In the genomic region with DNA sequence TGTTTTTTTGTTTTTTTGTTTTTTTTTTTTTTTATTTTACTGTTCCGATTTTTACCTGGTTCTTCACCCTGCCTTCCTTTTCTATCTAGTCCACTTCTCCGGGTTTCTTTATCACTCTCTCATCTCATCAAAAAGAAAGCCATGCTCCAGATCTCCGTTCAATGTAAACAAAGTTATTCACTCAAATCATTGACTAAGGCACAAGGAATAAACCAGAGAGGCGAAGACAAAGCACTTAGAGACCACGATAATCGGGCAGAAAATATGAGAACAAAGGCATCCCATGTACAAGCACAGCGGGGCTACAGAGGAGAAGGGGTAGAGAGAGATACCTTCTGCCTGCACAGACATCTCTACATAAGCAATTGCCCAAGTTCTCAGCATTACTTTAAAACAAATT, we compare ENCODE assay signal across 8 mouse cellular contexts.
A peak's percentile ranks its signal among the peaks of the same experiment; 100 is the strongest.
DNase-seq lines count a peak whose midpoint lies in the region; ATAC-seq and TF ChIP-seq lines count a peak whose summit lies in the region.

No protein-coding gene starts in this region.

- H3K9me3 ChIP-seq in liver, embryonic 15.5 days (replicated peaks) = no peaks in the 10 kb centered on the region

- peak overlapping the region; percentile 41 for H3K9ac ChIP-seq in heart, adult 2 months (ENCODE audit: low read depth, low read length)
- no peak overlapping the region for H3K9ac ChIP-seq in liver, embryonic 15.5 days

- H3K4me2 ChIP-seq in liver, embryonic 15.5 days = peak overlapping the region; percentile 71; the same call in 1 of the 2 replicates

- no peak for TF ChIP-seq POLR2A in heart, adult 2 months (IDR thresholded peaks at IDR 0.05; ENCODE audit: insufficient read depth, low read depth, low read length)
- TF ChIP-seq POLR2A in testis, adult 2 months (IDR thresholded peaks at IDR 0.05; ENCODE audit: control insufficient read depth, low read depth, low read length) = no peak

- TF ChIP-seq EP300 in heart, adult 2 months (IDR thresholded peaks at IDR 0.05; ENCODE audit: insufficient read depth, low read depth, low read length) = no peak

- no peak for TF ChIP-seq CTCF in heart, adult 2 months (IDR thresholded peaks at IDR 0.05)
- no peak for TF ChIP-seq CTCF in testis, adult 2 months (IDR thresholded peaks at IDR 0.05; ENCODE audit: control insufficient read depth, insufficient read depth, insufficient replicate concordance, low read depth, low read length)

- no peak for DNase-seq in heart, adult 2 months
- DNase-seq in heart, postnatal 36 days = no peak
- DNase-seq in testis, postnatal 10 days (ENCODE audit: low spot score) = no peak
- DNase-seq in right cerebral cortex, adult 18-20 months = no peak
- DNase-seq in adrenal gland, postnatal 25 days = no peak
- no peak for DNase-seq in urinary bladder, adult 18-20 months (ENCODE audit: low spot score in 2 of 2)

- H3K27me3 ChIP-seq in heart, adult 2 months (ENCODE audit: control insufficient read depth, insufficient read depth, low read length) = no peaks in the 10 kb centered on the region
- no peaks in the 10 kb centered on the region for H3K27me3 ChIP-seq in testis, adult 2 months (ENCODE audit: control insufficient read depth, insufficient read depth, low read length)
- H3K27me3 ChIP-seq in liver, embryonic 15.5 days = peaks cover 12% of the 10 kb centered on the region

- H3K79me2 ChIP-seq in heart, adult 2 months (replicated peaks; ENCODE audit: control insufficient read depth, insufficient read depth, low read length) = no peaks in the 10 kb centered on the region

- 27% methylated on average over 7 of the region's 7 CpGs for WGBS in heart, adult 2 months
- WGBS in liver, embryonic 15.5 days (ENCODE audit: insufficient replicate concordance) = 32% methylated on average over 7 of the region's 7 CpGs

- peak overlapping the region; percentile 74 for H3K4me3 ChIP-seq in heart, adult 2 months
- peak overlapping the region; percentile 85; the same call in 1 of the 2 replicates for H3K4me3 ChIP-seq in testis, adult 2 months (ENCODE audit: control insufficient read depth, low read depth, low read length)
- H3K4me3 ChIP-seq in liver, embryonic 15.5 days (replicated peaks) = no peak overlapping the region

- no peak for ATAC-seq in liver, embryonic 15.5 days (ENCODE audit: insufficient read depth)

- intact Hi-C loops in heart, adult 2 months (cut with DNase I) = loop anchor here (1.0 to 10.0 kb wide), 4 partner anchors 55 to 297 kb away; a partner anchor contains a TSS
- intact Hi-C loops in heart, postnatal 36 days (cut with DNase I) = loop anchor here (2.0 to 10.0 kb wide), 4 partner anchors 117 to 323 kb away; a partner anchor contains a TSS

- H3K4me1 ChIP-seq in heart, adult 2 months (ENCODE audit: control insufficient read depth, insufficient read depth, low read length) = peaks cover 1% of the 10 kb centered on the region; the same call in 1 of the 2 replicates
- H3K4me1 ChIP-seq in testis, adult 2 months (ENCODE audit: control insufficient read depth, insufficient read depth, low read length) = peaks cover 6% of the 10 kb centered on the region
- 0 out of 2 replicates have a peak, but pooled peaks cover 6% of the 10 kb centered on the region for H3K4me1 ChIP-seq in liver, embryonic 15.5 days (replicated peaks)

- peaks cover 7% of the 10 kb centered on the region for H3K36me3 ChIP-seq in heart, adult 2 months (ENCODE audit: control insufficient read depth, insufficient read depth, low read length)
- no peaks in the 10 kb centered on the region for H3K36me3 ChIP-seq in testis, adult 2 months (ENCODE audit: control insufficient read depth, insufficient read depth, low read length)
- H3K36me3 ChIP-seq in liver, embryonic 15.5 days (replicated peaks) = no peaks in the 10 kb centered on the region

- H3K27ac ChIP-seq in heart, adult 2 months = peak overlapping the region; percentile 93
- no peak overlapping the region for H3K27ac ChIP-seq in testis, adult 2 months (ENCODE audit: control insufficient read depth, insufficient read depth, low read depth, low read length)
- no peak overlapping the region for H3K27ac ChIP-seq in liver, embryonic 15.5 days (replicated peaks)
